Mouse (Mus musculus): Measurements from ENCODE around the gene Ccdc184.

Gene Ccdc184

GRCm38 (mm10) chr15:98155272-98155671 lies 11.7 kb upstream of the Ccdc184 start:
- DNase-seq (ENCODE audit: extremely low spot score, low read depth, low spot score), result no peak

DNA sequence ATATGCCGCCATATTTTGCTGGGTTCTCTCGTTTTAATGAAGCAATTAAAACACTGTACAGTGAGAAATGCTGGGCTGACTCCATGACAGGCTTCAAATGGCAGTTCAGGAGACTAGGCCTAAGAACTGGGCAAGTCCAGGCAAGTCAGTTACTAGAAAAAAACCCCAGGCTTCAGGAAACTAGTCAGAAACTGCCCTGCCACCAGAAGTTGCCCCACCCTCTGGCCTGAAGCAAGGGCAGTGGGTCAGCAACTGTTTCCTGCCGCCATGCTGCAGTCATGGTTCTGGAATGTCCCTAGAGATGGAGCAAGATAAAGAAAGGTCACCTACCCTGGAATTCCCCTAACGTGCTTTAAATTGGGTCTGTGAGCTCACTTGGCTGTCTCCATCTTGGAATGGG lies 11.0 kb upstream of the Ccdc184 start:
- no peak for DNase-seq (ENCODE audit: extremely low spot score, low read depth, low spot score)

DNA sequence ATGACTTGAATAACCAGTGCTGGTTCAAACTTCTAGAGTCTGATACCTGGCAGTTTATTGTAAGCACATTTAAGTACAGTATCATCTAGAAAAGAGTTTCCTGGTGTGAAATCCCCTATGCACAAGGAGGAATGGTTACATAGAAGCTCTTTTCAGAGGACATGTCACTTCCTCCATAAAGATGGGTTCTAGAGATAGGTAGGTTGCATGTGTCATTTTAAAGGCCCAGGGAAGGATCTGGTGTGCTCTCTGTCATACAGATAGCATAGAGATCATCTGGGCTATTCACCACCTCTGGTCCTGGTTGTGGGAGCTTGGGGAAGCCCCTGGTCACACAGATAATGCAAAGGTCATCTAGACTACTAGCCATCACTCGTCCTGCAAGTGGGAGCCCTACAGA lies 9.7 kb upstream of the Ccdc184 start:
- DNase-seq (ENCODE audit: extremely low spot score, low read depth, low spot score), result no peak

- no peak for DNase-seq (ENCODE audit: extremely low spot score, low read depth, low spot score)
Measured at GRCm38 (mm10) chr15:98161026-98161805, 5.7 kb upstream of the Ccdc184 start.

- DNase-seq (ENCODE audit: extremely low spot score, low read depth, low spot score), result no peak
Measured at GRCm38 (mm10) chr15:98162561-98162960, 4.4 kb upstream of the Ccdc184 start.

DNA sequence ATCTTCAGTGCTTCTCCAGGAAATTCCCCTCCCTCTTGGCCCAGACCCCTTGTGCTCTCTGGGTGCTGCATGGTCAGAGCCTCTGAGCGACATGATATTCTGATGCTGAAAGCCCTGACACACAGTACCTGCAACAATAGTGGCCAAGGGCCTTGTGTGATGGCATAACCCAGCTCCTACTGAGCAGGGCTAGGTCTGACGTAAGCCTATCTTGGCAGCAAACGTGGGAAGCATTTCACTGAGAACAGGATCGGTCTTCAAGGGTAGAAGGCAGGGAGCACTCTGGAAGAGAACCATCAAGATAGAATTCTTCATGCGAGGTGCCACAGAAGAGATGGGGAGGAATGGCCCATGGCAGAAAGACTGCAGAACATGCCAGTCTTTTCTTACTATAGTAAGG lies 1.4 kb upstream of the Ccdc184 start, which contains the start of gene Asb8:
Gene Asb8 (minus strand): TSS at position 101 of the 400 bp plus-strand sequence.
- no peak for DNase-seq (ENCODE audit: extremely low spot score, low read depth, low spot score)

- peak; percentile 73 for DNase-seq (ENCODE audit: extremely low spot score, low read depth, low spot score)
Measured at GRCm38 (mm10) chr15:98167645-98168621, 975 bp downstream of the Ccdc184 start.

GRCm38 (mm10) chr15:98168622-98169004 lies 1.7 kb downstream of the Ccdc184 start:
- DNase-seq (ENCODE audit: extremely low spot score, low read depth, low spot score), result no peak

- no peak for DNase-seq (ENCODE audit: extremely low spot score, low read depth, low spot score)
Measured at GRCm38 (mm10) chr15:98170365-98170764, 3.4 kb downstream of the Ccdc184 start.

GRCm38 (mm10) chr15:98170917-98171316 lies 4.0 kb downstream of the Ccdc184 start:
- DNase-seq (ENCODE audit: extremely low spot score, low read depth, low spot score), result no peak

GRCm38 (mm10) chr15:98172113-98172512 lies 5.2 kb downstream of the Ccdc184 start:
- no peak for DNase-seq (ENCODE audit: extremely low spot score, low read depth, low spot score)

DNA sequence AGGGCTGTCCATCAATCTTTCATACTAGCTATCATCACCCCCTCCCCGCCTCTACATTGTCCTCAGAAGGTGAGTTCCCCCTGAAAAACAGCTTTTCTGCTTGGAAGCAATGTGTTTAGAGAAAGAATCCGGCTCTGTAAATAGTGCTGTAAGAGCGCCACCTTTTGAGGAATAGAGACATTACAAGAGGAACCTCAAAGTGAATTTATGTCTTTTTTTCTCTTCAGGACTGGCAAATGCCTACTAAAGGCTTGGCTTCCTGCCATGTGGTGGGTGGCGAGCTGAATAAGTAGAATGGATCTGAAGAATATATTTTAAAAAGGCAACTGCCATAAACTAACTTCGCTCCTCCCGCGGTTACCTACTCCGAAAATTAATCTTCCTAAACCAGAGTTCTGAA lies 6.9 kb downstream of the Ccdc184 start:
- DNase-seq (ENCODE audit: extremely low spot score, low read depth, low spot score), result peak; percentile 28

DNA sequence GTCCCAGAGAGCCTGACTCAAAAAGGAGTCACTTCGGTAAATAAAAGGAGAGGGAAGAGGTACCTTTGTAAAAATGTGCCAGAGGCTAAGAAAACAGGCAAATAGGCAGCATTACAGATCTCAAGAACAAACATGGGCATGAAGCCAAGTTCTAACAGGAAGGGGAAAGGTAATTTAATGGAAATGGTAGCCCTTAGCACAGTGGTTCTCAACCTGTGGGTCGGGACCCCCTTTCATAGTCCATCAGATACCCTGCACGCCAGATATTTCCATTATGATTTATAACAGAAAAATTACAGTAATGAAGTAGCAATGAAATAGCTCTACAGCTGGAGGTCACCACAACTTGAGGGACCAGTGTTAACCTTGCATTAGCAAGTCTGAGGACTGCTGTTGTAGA lies 10.4 kb downstream of the Ccdc184 start:
- no peak for DNase-seq (ENCODE audit: extremely low spot score, low read depth, low spot score)

DNA sequence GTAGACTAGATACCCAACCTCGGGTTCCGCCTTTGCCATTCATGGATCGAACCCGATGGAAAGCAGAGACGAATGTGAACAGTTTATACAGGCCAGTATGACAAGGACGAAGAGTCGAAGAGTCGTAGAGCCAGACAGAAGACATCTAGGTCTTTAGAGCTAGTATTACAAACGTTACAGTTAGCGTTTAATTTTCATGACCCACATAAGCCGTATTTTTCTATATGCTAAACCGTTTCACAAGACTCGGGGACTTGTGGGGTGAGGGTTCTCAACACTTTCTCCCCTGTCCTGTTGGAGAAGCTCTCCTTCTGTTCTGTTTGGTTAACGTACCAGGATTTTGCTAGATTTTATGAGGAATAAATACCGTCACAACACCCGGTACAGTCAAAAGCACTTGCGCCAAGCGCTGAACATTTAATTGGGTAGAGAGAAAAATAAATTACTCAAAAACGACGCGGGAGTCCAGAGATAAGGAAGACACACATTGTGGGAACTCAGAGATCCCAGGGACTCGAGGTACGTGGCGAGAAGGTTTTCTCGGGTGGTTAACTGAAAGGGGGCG lies 13.7 kb downstream of the Ccdc184 start:
- DNase-seq (ENCODE audit: extremely low spot score, low read depth, low spot score), result no peak

DNA sequence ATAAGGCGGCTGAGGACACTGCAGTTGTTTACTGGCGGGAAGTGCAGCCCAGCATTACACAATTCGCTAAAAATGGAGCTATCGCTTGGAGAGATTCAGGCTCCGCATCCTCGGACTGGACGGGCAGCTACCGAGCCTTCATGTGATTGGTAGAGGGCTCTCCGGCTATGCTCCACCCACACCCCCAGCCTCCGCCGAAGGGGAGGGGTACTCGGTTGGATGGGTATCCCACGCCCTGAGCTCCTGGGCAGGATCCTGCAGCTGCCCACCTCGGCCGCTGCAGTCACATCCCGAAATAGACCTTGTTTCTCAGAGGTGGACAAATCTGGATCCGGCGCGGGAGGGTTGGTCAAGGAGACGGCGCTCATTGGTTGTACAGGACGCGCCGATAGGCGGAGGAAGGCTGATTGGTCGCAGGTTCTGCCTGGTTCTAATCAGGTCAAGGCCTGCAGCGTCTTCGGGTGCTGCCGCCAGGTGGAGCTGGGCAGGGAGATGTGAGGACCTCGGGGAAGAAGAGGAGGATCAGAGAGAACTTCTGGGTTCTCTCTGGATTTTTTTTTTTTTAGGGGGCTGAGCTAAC lies 14.3 kb downstream of the Ccdc184 start:
- DNase-seq (ENCODE audit: extremely low spot score, low read depth, low spot score), result peak; percentile 72

GRCm38 (mm10) chr15:98181856-98182570 lies 15.1 kb downstream of the Ccdc184 start:
- DNase-seq (ENCODE audit: extremely low spot score, low read depth, low spot score), result no peak

- no peak for DNase-seq (ENCODE audit: extremely low spot score, low read depth, low spot score)
Measured at GRCm38 (mm10) chr15:98184456-98184855, 17.5 kb downstream of the Ccdc184 start.

DNA sequence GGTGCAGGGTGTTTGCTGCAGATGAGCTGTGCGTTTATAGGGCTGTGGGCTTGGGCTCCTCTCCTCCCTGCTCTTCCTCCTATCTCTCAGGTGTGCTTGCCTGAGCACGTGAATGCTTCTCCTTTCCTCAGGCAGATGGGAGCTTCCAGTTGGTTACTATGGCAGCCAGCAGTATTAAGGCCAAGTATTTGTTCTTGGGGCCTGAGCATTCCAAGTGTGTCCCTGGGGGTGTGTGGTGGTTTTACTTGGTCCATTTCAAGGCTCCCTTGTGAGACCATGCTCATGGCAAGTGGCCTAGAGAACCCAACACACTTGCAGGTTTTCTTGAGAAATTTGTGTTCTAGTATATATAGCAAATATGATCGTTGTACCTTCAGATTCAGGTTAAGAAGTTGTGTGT lies 28.5 kb downstream of the Ccdc184 start, which contains the start of gene Olfr288:
Gene Olfr288 (minus strand): TSS at position 101 of the 400 bp plus-strand sequence.
- no peak for DNase-seq (ENCODE audit: extremely low spot score, low read depth, low spot score)

GRCm38 (mm10) chr15:98209676-98210075 lies 42.7 kb downstream of the Ccdc184 start:
- DNase-seq (ENCODE audit: extremely low spot score, low read depth, low spot score), result no peak

GRCm38 (mm10) chr15:98213336-98213870 lies 46.4 kb downstream of the Ccdc184 start:
- DNase-seq (ENCODE audit: extremely low spot score, low read depth, low spot score), result no peak
